25 mouse cellular contexts compared by ENCODE assay signal in the genomic region with DNA sequence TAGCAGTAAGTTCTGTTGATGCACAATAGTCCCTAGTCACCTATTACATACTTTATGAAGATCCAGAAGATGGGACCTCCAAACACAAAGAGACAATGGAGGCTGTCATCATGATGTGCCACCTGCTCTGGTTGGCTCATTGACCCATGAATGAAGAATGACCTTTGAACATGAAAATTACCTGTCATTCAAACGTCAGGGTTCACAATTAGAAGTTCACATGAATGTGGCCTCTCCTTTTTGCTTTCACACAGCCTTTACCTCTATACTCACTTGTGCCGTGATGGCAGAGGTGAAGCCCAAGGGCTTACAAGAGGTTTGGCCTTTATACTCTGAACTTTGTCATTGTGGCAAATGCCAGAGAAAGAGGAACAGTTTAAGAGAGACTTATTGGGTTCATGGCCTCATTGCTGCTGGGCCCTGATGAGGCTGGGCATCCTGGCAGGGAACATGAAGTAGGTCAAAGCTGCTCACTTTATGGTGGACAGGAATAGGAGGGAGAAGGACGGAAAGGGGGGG. TPM values are rescaled to one million over a fixed set of nuclear protein-coding genes. Genes with fewer than 3 reads are reported as not detected.
"Had no signal": no experiment of that assay in that cellular context is flagged by ENCODE, and none has a peak within 500 bp of the region (broad histone marks: within the 10 kb centered on the region; RNA-seq: fewer than 3 reads in every experiment).

No protein-coding gene starts in this region.

- H3K27ac ChIP-seq: hindbrain, embryonic 13.5 days; limb, embryonic 12.5 days; limb, embryonic 15.5 days; liver, embryonic 14.5 days; lung, embryonic 15.5 days; midbrain, embryonic 10.5 days; neural tube, embryonic 12.5 days; neural tube, embryonic 15.5 days; stomach, embryonic 15.5 days had no signal

- H3K9me3 ChIP-seq: hindbrain, embryonic 13.5 days; limb, embryonic 12.5 days; limb, embryonic 15.5 days; lung, embryonic 15.5 days; megakaryocyte, embryonic 14.5 days; midbrain, embryonic 10.5 days; neural tube, embryonic 12.5 days; neural tube, embryonic 15.5 days; stomach, embryonic 15.5 days had no signal

- H3K4me3 ChIP-seq: hindbrain, embryonic 13.5 days; limb, embryonic 12.5 days; limb, embryonic 15.5 days; lung, embryonic 15.5 days; megakaryocyte, embryonic 14.5 days; midbrain, embryonic 10.5 days; neural tube, embryonic 12.5 days; neural tube, embryonic 15.5 days; stomach, embryonic 15.5 days had no signal

- H3K27me3 ChIP-seq: hindbrain, embryonic 13.5 days; limb, embryonic 12.5 days; limb, embryonic 15.5 days; lung, embryonic 15.5 days; megakaryocyte, embryonic 14.5 days; neural tube, embryonic 12.5 days; neural tube, embryonic 15.5 days; stomach, embryonic 15.5 days had no signal

- H3K9ac ChIP-seq: hindbrain, embryonic 13.5 days; limb, embryonic 12.5 days; limb, embryonic 15.5 days; liver, embryonic 14.5 days; lung, embryonic 15.5 days; neural tube, embryonic 12.5 days; neural tube, embryonic 15.5 days; stomach, embryonic 15.5 days had no signal

- ATAC-seq: hindbrain, embryonic 16.5 days; intestine, embryonic 16.5 days had no signal

- H3K4me1 ChIP-seq: hindbrain, embryonic 13.5 days; limb, embryonic 12.5 days; limb, embryonic 15.5 days; lung, embryonic 15.5 days; megakaryocyte, embryonic 14.5 days; midbrain, embryonic 10.5 days; neural tube, embryonic 12.5 days; stomach, embryonic 15.5 days had no signal

- DNase-seq: left cerebral cortex, postnatal 4 days; lung, adult 18-20 months; lung, postnatal 10 days; lung, postnatal 36 days; midbrain, embryonic 14.5 days; right cerebral cortex, adult 18-20 months; right cerebral cortex, postnatal 14 days; right cerebral cortex, postnatal 4 days; spleen, adult 18-20 months; thymus, postnatal 25 days had no signal

- H3K4me2 ChIP-seq: hindbrain, embryonic 13.5 days; limb, embryonic 12.5 days; limb, embryonic 15.5 days; lung, embryonic 15.5 days; neural tube, embryonic 12.5 days; neural tube, embryonic 15.5 days; stomach, embryonic 15.5 days had no signal

- H3K36me3 ChIP-seq: hindbrain, embryonic 13.5 days; limb, embryonic 12.5 days; limb, embryonic 15.5 days; lung, embryonic 15.5 days; midbrain, embryonic 10.5 days; neural tube, embryonic 12.5 days; neural tube, embryonic 15.5 days; stomach, embryonic 15.5 days had no signal

RNA-seq across cellular contexts. Expression of a gene that starts 35.0 kb away (rescaled TPM):
- total RNA-seq: layer of hippocampus, adult 8-10 months; layer of hippocampus, postnatal 10 days; left cerebral cortex, adult 8-10 months; left cerebral cortex, postnatal 4 days had no signal
- polyA plus RNA-seq: hindbrain, embryonic 13.5 days; limb, embryonic 12.5 days; midbrain, embryonic 14.5 days; neural tube, embryonic 12.5 days had no signal
